Mouse (Mus musculus): ENCODE measurements around the gene Tenm4.

GRCm38 (mm10) chr7:96587403-96587802 is 416.4 kb downstream of the Tenm4 start:
- TF ChIP-seq ZNF384 (IDR thresholded peaks at IDR 0.05; ENCODE audit: low read depth, low read length) (no peak), BHLHE40 (IDR thresholded peaks at IDR 0.05; ENCODE audit: low read depth, low read length) (no peak), POLR2A (IDR thresholded peaks at IDR 0.05; ENCODE audit: low read depth, low read length) (no peak), EP300 (IDR thresholded peaks at IDR 0.05; ENCODE audit: low read length) (no peak), ETS1 (conservative IDR thresholded peaks at IDR 0.05; ENCODE audit: low read depth, low read length) (no peak), MAX (IDR thresholded peaks at IDR 0.05; ENCODE audit: low read length) (no peak), ELF1 (IDR thresholded peaks at IDR 0.05; ENCODE audit: low read depth, low read length) (no peak), ZMIZ1 (IDR thresholded peaks at IDR 0.05; ENCODE audit: low read depth, low read length) (no peak), NELFE (IDR thresholded peaks at IDR 0.05; ENCODE audit: low read depth, low read length) (no peak), MXI1 (IDR thresholded peaks at IDR 0.05; ENCODE audit: low read depth, low read length) (no peak), USF1 (IDR thresholded peaks at IDR 0.05; ENCODE audit: low read depth, low read length) (no peak), RCOR1 (conservative IDR thresholded peaks at IDR 0.05; ENCODE audit: low read depth, low read length) (no peak), CTCF (conservative IDR thresholded peaks at IDR 0.05 in 1 of 2, IDR thresholded peaks at IDR 0.05 in 1 of 2; ENCODE audit: low read depth in 2 of 2, low read length in 2 of 2) (no peak)

Measured in CH12.LX (cell line).